ENCODE assay signal across 8 mouse cellular contexts in genomic region chr9:57560861-57561710, GRCm38 (mm10). TPM values are rescaled to one million over a fixed set of nuclear protein-coding genes. Genes with fewer than 3 reads are reported as not detected.
DNase-seq lines count a peak whose midpoint lies in the region; ATAC-seq and TF ChIP-seq lines count a peak whose summit lies in the region.

Gene Scamp2, plus strand, starts transcription at chr9:57560943.

- 0 out of 4 replicates have a peak, but pooled peaks of 1 of the 2 experiments have one; percentile 0 for TF ChIP-seq CTCF in CH12.LX (conservative IDR thresholded peaks at IDR 0.05 in 1 of 2, IDR thresholded peaks at IDR 0.05 in 1 of 2; ENCODE audit: low read depth in 2 of 2, low read length in 2 of 2)
- peak; percentile 32 for TF ChIP-seq CTCF in heart, postnatal 0 days (IDR thresholded peaks at IDR 0.05; ENCODE audit: low read depth)
- TF ChIP-seq CTCF in testis, adult 2 months (IDR thresholded peaks at IDR 0.05; ENCODE audit: control insufficient read depth, insufficient read depth, insufficient replicate concordance, low read depth, low read length), result 0 out of 2 replicates have a peak, but pooled peaks have one; percentile 4

- peak; percentile 94 for DNase-seq in CH12.LX (ENCODE audit: extremely low read depth)
- peak; percentile 88 for DNase-seq in c-Kit-positive CD71-positive TER-119-negative erythroid progenitor cells, embryonic 14.5 days (ENCODE audit: low read depth)
- DNase-seq in heart, postnatal 0 days (ENCODE audit: low spot score), result peak; percentile 93
- peak; percentile 95 to 97 for DNase-seq in kidney, postnatal 4 days

- H3K4me3 ChIP-seq in CH12.LX (replicated peaks in 1 of 3; ENCODE audit: low read depth in 2 of 3, low read length in 2 of 3, poor library complexity in 1 of 3), result peak within 1 kb of the TSS; percentile 65 to 96 (median 72)
- H3K4me3 ChIP-seq in forebrain, embryonic 12.5 days (replicated peaks), result peak within 1 kb of the TSS; percentile 64
- H3K4me3 ChIP-seq in heart, postnatal 0 days (ENCODE audit: low read depth, low read length), result peak within 1 kb of the TSS; percentile 69
- H3K4me3 ChIP-seq in liver, embryonic 16.5 days (ENCODE audit: low read depth, low read length), result peak within 1 kb of the TSS; percentile 84
- peak within 1 kb of the TSS; percentile 56 for H3K4me3 ChIP-seq in neural tube, embryonic 13.5 days
- H3K4me3 ChIP-seq in testis, adult 2 months (ENCODE audit: control insufficient read depth, low read depth, low read length), result peak within 1 kb of the TSS; percentile 97

- H3K27me3 ChIP-seq in CH12.LX (replicated peaks), result no peaks in the 10 kb centered on the region
- H3K27me3 ChIP-seq in forebrain, embryonic 12.5 days, result no peaks in the 10 kb centered on the region
- H3K27me3 ChIP-seq in heart, postnatal 0 days (ENCODE audit: control insufficient read depth, insufficient read depth, low read length), result no peaks in the 10 kb centered on the region
- H3K27me3 ChIP-seq in liver, embryonic 16.5 days (ENCODE audit: control insufficient read depth, insufficient read depth, low read depth, low read length), result no peaks in the 10 kb centered on the region
- 0 out of 2 replicates have a peak, but pooled peaks cover 3% of the 10 kb centered on the region for H3K27me3 ChIP-seq in neural tube, embryonic 13.5 days
- no peaks in the 10 kb centered on the region for H3K27me3 ChIP-seq in testis, adult 2 months (ENCODE audit: control insufficient read depth, insufficient read depth, low read length)

- H3K27ac ChIP-seq in CH12.LX (ENCODE audit: insufficient read depth, low read depth), result peak within 1 kb of the TSS; percentile 54
- H3K27ac ChIP-seq in forebrain, embryonic 12.5 days, result peak within 1 kb of the TSS; percentile 76
- peak within 1 kb of the TSS; percentile 73 for H3K27ac ChIP-seq in heart, postnatal 0 days (ENCODE audit: low read depth)
- peak within 1 kb of the TSS; percentile 80 for H3K27ac ChIP-seq in liver, embryonic 16.5 days (ENCODE audit: low read length)
- H3K27ac ChIP-seq in neural tube, embryonic 13.5 days (replicated peaks), result peak within 1 kb of the TSS; percentile 88
- H3K27ac ChIP-seq in testis, adult 2 months (ENCODE audit: control insufficient read depth, insufficient read depth, low read depth, low read length), result peak within 1 kb of the TSS; percentile 90

- in situ Hi-C loops in CH12.LX (cut with MboI; ENCODE audit: low pct_ligation_motif_present, low pct_unique_long_range_greater_than_20kb, low sequenced_read_pairs), result no loop called here

- no peak for TF ChIP-seq RAD21 in CH12.LX (IDR thresholded peaks at IDR 0.05; ENCODE audit: low read depth, low read length)

- H3K36me3 ChIP-seq in CH12.LX (replicated peaks in 1 of 2; ENCODE audit: control insufficient read depth in 1 of 2, insufficient read depth in 1 of 2, low read length in 1 of 2), result peaks cover 2 to 10% of the 10 kb centered on the region in 2 experiments
- H3K36me3 ChIP-seq in forebrain, embryonic 12.5 days (replicated peaks), result no peaks in the 10 kb centered on the region
- no peaks in the 10 kb centered on the region for H3K36me3 ChIP-seq in heart, postnatal 0 days (replicated peaks; ENCODE audit: control insufficient read depth, insufficient read depth, low read length)
- H3K36me3 ChIP-seq in liver, embryonic 16.5 days (ENCODE audit: control insufficient read depth, insufficient read depth), result no peaks in the 10 kb centered on the region
- no peaks in the 10 kb centered on the region for H3K36me3 ChIP-seq in neural tube, embryonic 13.5 days
- no peaks in the 10 kb centered on the region for H3K36me3 ChIP-seq in testis, adult 2 months (ENCODE audit: control insufficient read depth, insufficient read depth, low read length)

- under 1% methylated on average over 37 of the region's 37 CpGs for WGBS in forebrain, embryonic 12.5 days
- 1% methylated on average over 37 of the region's 37 CpGs for WGBS in heart, postnatal 0 days
- WGBS in liver, embryonic 16.5 days (ENCODE audit: insufficient replicate concordance), result under 1% methylated on average over 37 of the region's 37 CpGs
- 1% methylated on average over 37 of the region's 37 CpGs for WGBS in neural tube, embryonic 13.5 days

- ATAC-seq in forebrain, embryonic 12.5 days (ENCODE audit: low FRiP score), result peak; percentile 100
- ATAC-seq in heart, postnatal 0 days (ENCODE audit: insufficient read depth, low read depth), result peak; percentile 98
- ATAC-seq in liver, embryonic 16.5 days (ENCODE audit: low read depth), result peak; percentile 99
- ATAC-seq in neural tube, embryonic 13.5 days (ENCODE audit: low read depth), result peak; percentile 99

- H3K9ac ChIP-seq in CH12.LX (ENCODE audit: insufficient read depth, low read depth), result peak within 1 kb of the TSS; percentile 42
- H3K9ac ChIP-seq in forebrain, embryonic 12.5 days, result peak within 1 kb of the TSS; percentile 62
- H3K9ac ChIP-seq in heart, postnatal 0 days (replicated peaks; ENCODE audit: low read depth, low read length), result peak within 1 kb of the TSS; percentile 61
- H3K9ac ChIP-seq in liver, embryonic 16.5 days (ENCODE audit: low read depth, low read length), result peak within 1 kb of the TSS; percentile 83
- H3K9ac ChIP-seq in neural tube, embryonic 13.5 days, result peak within 1 kb of the TSS; percentile 71

- dilution Hi-C loops in CH12.LX (cut with MboI; ENCODE audit: extremely low pct_ligation_motif_present, extremely low pct_unique_long_range_greater_than_20kb, low sequenced_read_pairs), result no loop called here

- no peak; the same call in none of the 2 replicates for TF ChIP-seq EP300 in CH12.LX (IDR thresholded peaks at IDR 0.05; ENCODE audit: low read length)
- no peak for TF ChIP-seq EP300 in heart, postnatal 0 days (IDR thresholded peaks at IDR 0.05; ENCODE audit: low read depth)

- H3K9me3 ChIP-seq in CH12.LX (replicated peaks; ENCODE audit: low read length), result no peaks in the 10 kb centered on the region
- H3K9me3 ChIP-seq in forebrain, embryonic 12.5 days, result no peaks in the 10 kb centered on the region
- no peaks in the 10 kb centered on the region for H3K9me3 ChIP-seq in heart, postnatal 0 days (replicated peaks; ENCODE audit: control insufficient read depth, low read length)
- H3K9me3 ChIP-seq in liver, embryonic 16.5 days (replicated peaks; ENCODE audit: control insufficient read depth, low read length), result no peaks in the 10 kb centered on the region
- H3K9me3 ChIP-seq in neural tube, embryonic 13.5 days, result no peaks in the 10 kb centered on the region

- peaks cover 48% of the 10 kb centered on the region for H3K79me2 ChIP-seq in CH12.LX (replicated peaks; ENCODE audit: control insufficient read depth, extremely low read depth, insufficient read depth, poor library complexity, severe bottlenecking)

- TF ChIP-seq POLR2A in CH12.LX (IDR thresholded peaks at IDR 0.05; ENCODE audit: low read depth, low read length), result peak; percentile 88
- peak; percentile 97 for TF ChIP-seq POLR2A in testis, adult 2 months (IDR thresholded peaks at IDR 0.05; ENCODE audit: control insufficient read depth, low read depth, low read length)

- peaks cover 20 to 75% of the 10 kb centered on the region in 2 experiments for H3K4me1 ChIP-seq in CH12.LX (ENCODE audit: control insufficient read depth in 1 of 2, insufficient read depth in 2 of 2)
- H3K4me1 ChIP-seq in forebrain, embryonic 12.5 days, result peaks cover 33% of the 10 kb centered on the region
- peaks cover 39% of the 10 kb centered on the region for H3K4me1 ChIP-seq in heart, postnatal 0 days (ENCODE audit: control insufficient read depth, insufficient read depth)
- peaks cover 18% of the 10 kb centered on the region for H3K4me1 ChIP-seq in liver, embryonic 16.5 days (ENCODE audit: control insufficient read depth, low read depth, low read length)
- H3K4me1 ChIP-seq in neural tube, embryonic 13.5 days (replicated peaks), result peaks cover 47% of the 10 kb centered on the region
- H3K4me1 ChIP-seq in testis, adult 2 months (ENCODE audit: control insufficient read depth, insufficient read depth, low read length), result peaks cover 14% of the 10 kb centered on the region

- H3K4me2 ChIP-seq in CH12.LX (ENCODE audit: insufficient read depth, low read depth, poor library complexity, severe bottlenecking), result peak within 1 kb of the TSS; percentile 97
- H3K4me2 ChIP-seq in forebrain, embryonic 12.5 days, result peak within 1 kb of the TSS; percentile 81
- peak within 1 kb of the TSS; percentile 81 for H3K4me2 ChIP-seq in heart, postnatal 0 days (ENCODE audit: low read depth, low read length)
- H3K4me2 ChIP-seq in liver, embryonic 16.5 days (ENCODE audit: low read depth, low read length), result peak within 1 kb of the TSS; percentile 85
- H3K4me2 ChIP-seq in neural tube, embryonic 13.5 days, result peak within 1 kb of the TSS; percentile 81

TF ChIP-seq in CH12.LX, 34 proteins besides CTCF, POLR2A, EP300 and RAD21 (continues in another document):
- peak; percentile 95 for TF ChIP-seq NELFE (IDR thresholded peaks at IDR 0.05; ENCODE audit: low read depth, low read length)
- peak; percentile 75 for TF ChIP-seq HCFC1 (IDR thresholded peaks at IDR 0.05; ENCODE audit: low read depth, low read length)
- TF ChIP-seq KAT2A (IDR thresholded peaks at IDR 0.05; ENCODE audit: insufficient replicate concordance, low read length), result peak; percentile 78; the same call in 1 of the 2 replicates
- TF ChIP-seq PAX5 (IDR thresholded peaks at IDR 0.05; ENCODE audit: low read length), result no peak
- TF ChIP-seq ZKSCAN1 (IDR thresholded peaks at IDR 0.05; ENCODE audit: borderline replicate concordance, low read depth, low read length), result no peak
- peak; percentile 94 for TF ChIP-seq SIN3A (IDR thresholded peaks at IDR 0.05; ENCODE audit: low read length)
- peak; percentile 92 for TF ChIP-seq NRF1 (IDR thresholded peaks at IDR 0.05; ENCODE audit: low read depth, low read length)
- TF ChIP-seq JUND (conservative IDR thresholded peaks at IDR 0.05; ENCODE audit: low read depth, low read length), result no peak
- TF ChIP-seq E2F4 (IDR thresholded peaks at IDR 0.05; ENCODE audit: insufficient replicate concordance, low read depth, low read length), result no peak
- TF ChIP-seq USF1 (IDR thresholded peaks at IDR 0.05; ENCODE audit: low read depth, low read length), result no peak
- TF ChIP-seq ZNF384 (IDR thresholded peaks at IDR 0.05; ENCODE audit: low read depth, low read length), result no peak
- no peak for TF ChIP-seq JUN (IDR thresholded peaks at IDR 0.05; ENCODE audit: insufficient read depth, low read depth, low read length)
- TF ChIP-seq ELF1 (IDR thresholded peaks at IDR 0.05; ENCODE audit: low read depth, low read length), result peak; percentile 99

RNA-seq across cellular contexts. Expression of gene Scamp2, which starts in this region (rescaled TPM):
- total RNA-seq in CH12.LX (2012; rRNA removed) (52.2 and 60.9 TPM in 2 replicates), CH12.LX (2014; rRNA removed) (38.6 and 46.4 TPM in 2 replicates)
- 77.2 and 91.6 TPM in 2 replicates for polyA plus RNA-seq in CH12.LX (2012; ENCODE audit: insufficient read length, low read depth)
- polyA plus RNA-seq in forebrain, embryonic 12.5 days (2016; fragmentation: Nextera tagmentation; extraction: Ambion mirVana), result 57.8 and 60.6 TPM in 2 replicates
- 42.1 and 91.7 TPM in 2 replicates for total RNA-seq in heart, postnatal 0 days (2014; rRNA removed; ENCODE audit: low replicate concordance)
- polyA plus RNA-seq in heart, postnatal 0 days (2015; fragmentation: Nextera tagmentation; extraction: Ambion mirVana), result 45.9 and 46.5 TPM in 2 replicates
- polyA plus RNA-seq in liver, embryonic 16.5 days (2015; fragmentation: Nextera tagmentation; extraction: Ambion mirVana), result 23.6 and 26.2 TPM in 2 replicates
- 48.0 and 53.7 TPM in 2 replicates for polyA plus RNA-seq in neural tube, embryonic 13.5 days (2015; fragmentation: Nextera tagmentation; extraction: Ambion mirVana)
- 465 and 495 TPM in 2 replicates for polyA plus RNA-seq in testis, adult 2 months (2012; rRNA removed)

Comparison
In these comparisons a context has a peak if more than half of its experiments do, and no peak if none do; other contexts are left out.
1. Peak in every context shown above with its lines: DNase-seq, ATAC-seq, H3K4me3 ChIP-seq and H3K27ac ChIP-seq.